ENCODE assay signal across 8 mouse cellular contexts in the genomic region with DNA sequence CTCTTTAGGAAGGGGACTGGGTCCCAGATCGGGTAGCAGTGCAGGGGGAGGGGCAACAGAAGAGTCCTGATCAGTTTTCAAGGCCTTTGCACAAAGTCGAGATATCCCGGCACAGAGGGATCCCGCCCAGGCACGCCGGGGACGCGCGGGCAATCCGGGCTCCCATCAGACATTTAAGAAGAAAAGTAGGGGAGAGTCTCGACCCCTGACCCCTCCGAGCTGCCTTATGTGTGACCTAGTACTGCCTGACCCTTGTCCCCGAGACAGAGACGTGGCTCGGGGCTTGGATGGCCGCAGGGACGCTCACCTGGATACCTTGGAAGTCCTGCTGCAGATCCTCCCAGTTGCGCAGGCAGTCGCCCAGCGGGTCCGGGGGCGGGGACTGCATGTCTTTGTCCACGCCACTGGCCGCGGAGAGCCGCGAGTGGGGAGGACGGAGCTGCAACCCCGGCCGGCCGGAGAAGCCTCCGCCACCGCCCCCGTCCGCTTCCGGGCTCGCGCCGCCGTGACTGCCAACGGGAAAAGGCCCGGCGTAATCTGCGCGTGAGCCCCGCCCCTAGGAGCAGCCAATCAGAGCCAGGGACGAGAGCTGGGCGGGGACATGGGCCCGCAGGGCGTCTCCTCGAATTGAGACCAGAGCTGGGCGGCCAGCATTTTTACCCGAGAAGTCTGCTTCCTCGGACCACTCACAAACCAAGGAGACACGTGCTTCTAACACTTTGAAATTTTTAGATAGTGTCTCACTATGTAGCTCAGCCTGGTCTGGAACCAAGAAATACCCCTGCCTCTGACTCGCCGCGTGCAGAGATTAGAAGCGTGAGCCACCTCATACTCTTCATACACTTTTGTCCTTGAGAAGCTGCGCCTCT. TPM values are rescaled to one million over a fixed set of nuclear protein-coding genes. Genes with fewer than 3 reads are reported as not detected.
A peak's percentile ranks its signal among the peaks of the same experiment; 100 is the strongest.
DNase-seq lines count a peak whose midpoint lies in the region; ATAC-seq and TF ChIP-seq lines count a peak whose summit lies in the region.

A gene (minus strand): TSS at position 708 of the 869 bp plus-strand sequence.

- H3K4me3 ChIP-seq in cortical plate, adult 2 months (ENCODE audit: insufficient read depth, low read length), result peak within 1 kb of the TSS; percentile 96

- TF ChIP-seq CTCF in cortical plate, adult 2 months (IDR thresholded peaks at IDR 0.05; ENCODE audit: extremely low read depth, insufficient read depth, low read length), result no peak

- peak; percentile 99 for ATAC-seq in activated CD4-positive, CD25-positive, alpha-beta regulatory T cell, adult 4 months
- ATAC-seq in megakaryocyte progenitor cell, adult 5-6 weeks (replicated peaks; ENCODE audit: poor library complexity), result peak; percentile 99

- no peak within 1 kb of the TSS for H3K27ac ChIP-seq in cortical plate, adult 2 months (ENCODE audit: insufficient read depth, low read length)

- peak; percentile 96 for DNase-seq in gastrocnemius, postnatal 10 days
- DNase-seq in induced T-regulatory cell, adult 2 months (ENCODE audit: low read depth), result peak; percentile 94
- peak; percentile 69 to 94 for DNase-seq in left cerebral cortex, adult 9 months (ENCODE audit: low spot score in 2 of 2)
- DNase-seq in right cerebral cortex, postnatal 14 days, result peak; percentile 93
- DNase-seq in urinary bladder, postnatal 36 days (ENCODE audit: low spot score in 2 of 2), result peak; percentile 95 to 97

- TF ChIP-seq POLR2A in cortical plate, adult 2 months (IDR thresholded peaks at IDR 0.05; ENCODE audit: extremely low read depth, insufficient read depth, low read length), result peak; percentile 54; the same call in 1 of the 2 replicates

- 0 out of 2 replicates have a peak, but pooled peaks cover 2% of the 10 kb centered on the region for H3K4me1 ChIP-seq in cortical plate, adult 2 months (ENCODE audit: control insufficient read depth, insufficient read depth, low read length)

RNA-seq across cellular contexts. Expression of the gene that starts here (rescaled TPM):
- 10 to 100 TPM; 41.4 to 47.0 TPM for polyA plus RNA-seq in activated CD4-positive, CD25-positive, alpha-beta regulatory T cell, adult 4 months (2017; shearing (Covaris generic))
- polyA plus RNA-seq in cortical plate, adult 2 months (2012; rRNA removed), result 14.4 and 15.4 TPM in 2 replicates
- 1 to 10 TPM; 6.1 to 7.5 TPM for total RNA-seq in gastrocnemius, postnatal 10 days (2021)
- 8.5 and 11.6 TPM in 2 replicates for total RNA-seq in megakaryocyte progenitor cell, adult 5-6 weeks (2015)
- total RNA-seq in megakaryocyte progenitor cell, adult 5-6 weeks (2017), result 8.2 and 19.1 TPM in 2 replicates
